Mouse (Mus musculus) brain, embryonic 18.5 days (tissue): ENCODE measurements around the gene Rev3l.
"Not testable (repeated sequence)": the region's sequence is repeated elsewhere in the genome, so short reads cannot be mapped to it uniquely, and the experiment has no call there.

Experiments
- DNase-seq: peaks from one replicate; pipeline ENCODE4 v3.0.0-alpha.2; 2012; ENCODE audit warnings: low read depth, low spot score

Rev3l gene

DNA sequence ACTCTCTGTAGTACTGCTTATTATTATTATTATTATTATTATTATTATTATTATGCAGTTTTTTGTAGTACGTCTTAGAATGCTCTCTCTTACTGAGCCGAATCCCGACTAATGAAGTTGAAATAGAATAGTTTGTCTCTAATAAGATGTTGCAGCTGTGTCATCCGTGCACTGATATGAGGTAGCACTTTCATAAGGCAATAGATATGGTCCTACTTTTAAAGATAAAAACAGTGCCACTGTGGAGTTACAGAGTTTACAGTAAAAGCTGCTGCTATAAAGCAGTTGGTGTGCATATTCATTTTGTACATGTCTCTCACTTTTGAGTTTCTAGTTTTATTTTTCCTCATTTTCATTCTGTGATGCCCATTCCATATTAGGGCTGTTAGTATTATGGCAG is 46.4 kb downstream of the Rev3l start:
- DNase-seq, result no peak

DNA sequence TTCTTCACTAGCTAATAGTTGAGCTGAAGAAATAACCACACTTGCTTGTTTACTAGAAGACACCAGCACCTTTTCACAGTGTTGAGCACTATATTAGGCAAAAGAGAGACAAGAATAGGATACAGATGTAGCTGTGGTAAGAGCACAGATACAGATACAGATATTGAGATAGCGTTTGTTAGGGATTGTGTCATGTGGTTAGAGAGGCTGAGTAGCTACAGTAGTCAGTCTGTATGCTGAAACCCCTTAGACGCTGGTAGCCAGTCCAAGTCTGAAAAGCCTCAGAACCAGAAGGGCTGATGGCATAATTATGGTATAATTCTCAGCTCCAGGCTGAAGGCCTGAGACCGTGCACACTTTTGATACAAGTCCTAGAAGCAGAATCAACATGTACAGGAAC is 53.3 kb downstream of the Rev3l start:
- no peak for DNase-seq

DNA sequence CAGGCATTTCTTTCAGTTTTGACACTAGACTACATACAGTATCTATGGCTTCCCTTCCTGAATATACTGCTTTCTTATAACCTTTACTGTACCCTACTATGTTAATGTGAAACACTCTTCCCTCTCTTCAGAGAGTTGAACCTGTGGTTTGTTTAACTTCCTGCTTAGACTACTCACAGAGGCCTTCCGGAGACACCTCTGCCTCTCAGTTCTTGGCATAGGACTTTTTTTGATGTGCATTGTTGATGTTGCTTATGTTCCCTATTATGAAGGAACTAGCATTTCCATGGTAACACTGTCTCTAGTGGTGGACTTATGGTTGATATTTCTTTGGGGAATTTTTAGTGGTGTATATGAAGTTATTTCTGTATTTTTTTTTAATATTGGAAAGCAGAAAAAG is 61.4 kb downstream of the Rev3l start:
- no peak for DNase-seq

DNA sequence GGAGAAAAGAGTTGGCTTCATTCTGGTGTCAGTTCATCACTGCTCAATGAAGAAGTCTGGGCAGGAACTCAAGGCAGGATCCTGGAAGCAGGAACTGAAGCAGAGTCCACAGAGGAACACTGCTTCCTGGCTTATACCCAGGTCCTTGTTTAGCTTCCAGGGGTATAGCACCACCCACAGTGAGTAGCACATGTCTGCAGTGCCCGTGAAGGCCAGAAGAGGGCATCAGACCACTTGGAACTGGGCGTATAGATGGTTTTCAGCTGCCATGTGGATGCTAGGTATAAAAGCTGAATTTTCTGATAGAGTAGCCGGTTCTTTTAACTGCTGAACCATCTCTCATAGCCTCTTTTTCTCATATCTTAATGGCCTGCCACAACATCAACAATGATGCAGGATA is 79.6 kb downstream of the Rev3l start:
- no peak for DNase-seq

DNA sequence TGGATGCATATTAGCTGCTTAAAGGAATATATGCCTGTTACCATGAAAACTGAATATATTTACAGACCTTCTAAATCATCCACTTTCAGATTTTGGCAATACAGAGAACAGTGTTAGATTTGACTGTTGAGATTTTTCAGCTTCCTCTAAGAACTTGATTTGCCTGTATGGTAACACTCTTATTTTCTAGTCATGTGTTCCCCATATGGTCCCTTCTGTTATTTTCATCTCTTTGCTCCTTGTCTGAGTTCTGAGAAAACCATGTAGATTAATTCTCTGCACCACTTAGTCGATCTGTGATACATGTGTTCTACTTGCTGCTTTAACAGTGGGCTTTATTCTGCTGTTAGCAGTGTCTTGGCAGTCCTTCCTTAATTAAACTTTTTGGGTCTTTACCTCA is 110.7 kb downstream of the Rev3l start:
- peak; percentile 10 for DNase-seq

DNA sequence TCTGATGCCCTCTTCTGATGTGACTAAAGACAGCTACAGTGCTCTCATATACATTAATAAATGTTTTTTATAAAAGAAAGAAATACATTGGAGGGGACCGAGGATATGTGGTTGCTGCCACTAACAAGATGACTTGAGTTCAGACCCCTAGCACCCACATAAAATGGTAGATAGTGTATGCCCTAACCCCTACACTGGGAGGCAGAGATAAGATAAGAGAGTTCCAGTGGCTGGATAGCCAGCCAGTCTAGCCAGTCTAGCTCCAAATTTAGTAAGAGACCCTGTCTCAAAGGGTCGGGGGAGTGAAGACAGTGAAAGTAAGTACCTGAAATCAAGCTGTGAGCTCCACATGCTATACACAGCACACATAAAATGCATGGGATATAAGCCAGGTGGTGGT is 133.6 kb downstream of the Rev3l start:
- DNase-seq, result no peak

DNA sequence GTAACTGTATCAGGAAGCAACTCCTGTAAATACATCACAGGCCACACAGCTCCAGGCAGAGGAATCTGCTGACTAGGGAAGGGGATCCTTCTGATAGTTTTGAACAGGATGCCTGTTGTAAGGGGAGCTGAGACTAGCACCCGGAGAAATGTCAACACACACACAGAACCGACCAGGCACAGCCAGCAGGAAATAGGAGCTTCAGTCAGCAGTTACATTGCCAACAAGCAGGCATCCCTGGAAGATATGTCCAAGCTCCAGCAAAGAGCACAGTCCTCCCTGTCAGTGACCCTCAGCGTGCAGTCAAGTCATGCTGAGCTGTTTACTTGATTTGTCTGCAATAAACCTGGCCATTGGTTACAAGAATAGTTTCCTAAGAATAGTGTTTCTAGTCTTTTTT is 156.7 kb downstream of the Rev3l start:
- DNase-seq, result no peak

DNA sequence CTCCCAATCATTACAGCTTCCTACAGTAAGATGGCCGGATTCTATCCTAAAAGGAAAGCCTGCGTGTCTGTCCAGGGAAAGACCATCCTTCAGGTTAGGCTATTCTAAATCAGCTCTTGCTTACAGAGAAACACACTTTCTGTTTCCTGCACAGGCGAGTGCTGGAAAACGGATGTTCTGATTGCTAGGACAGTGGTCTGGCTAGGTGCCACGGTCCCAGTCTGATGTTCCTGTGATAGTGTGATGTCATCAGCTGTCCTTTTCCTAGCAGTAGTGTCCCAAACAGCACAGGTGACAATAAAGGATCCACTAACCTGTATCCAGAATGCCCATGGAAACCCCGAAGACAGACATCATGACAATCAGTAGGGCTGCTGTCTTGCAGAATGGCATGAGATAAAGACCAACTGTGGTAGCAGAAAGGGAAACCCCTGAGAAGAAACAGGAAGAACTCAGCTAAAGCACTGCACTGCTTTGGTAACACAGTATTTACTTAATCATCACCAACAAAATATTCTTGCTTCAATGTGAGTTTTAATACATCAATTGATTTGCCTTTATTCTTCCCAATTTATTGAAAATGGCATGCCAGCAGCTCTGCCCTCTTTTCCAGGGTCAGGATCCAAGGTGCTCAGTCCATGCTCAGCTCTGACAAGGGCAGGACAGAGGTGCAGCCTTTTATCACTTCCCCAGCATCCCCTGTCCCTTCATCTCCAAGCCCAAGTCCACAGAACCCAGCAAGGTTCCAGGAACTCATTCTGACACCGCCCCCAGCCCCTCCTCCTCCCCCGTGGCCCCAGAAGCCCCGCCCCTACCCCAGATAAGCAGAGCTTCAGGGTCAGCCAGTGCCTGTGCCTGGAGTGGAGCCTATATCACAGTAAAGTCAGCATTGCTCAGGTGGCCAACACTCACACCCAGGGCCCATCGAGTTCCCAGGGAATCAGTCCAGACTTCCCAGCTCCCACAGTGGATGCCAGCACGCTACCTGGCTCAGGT is 162.1 kb downstream of the Rev3l start:
- DNase-seq, result no peak

DNA sequence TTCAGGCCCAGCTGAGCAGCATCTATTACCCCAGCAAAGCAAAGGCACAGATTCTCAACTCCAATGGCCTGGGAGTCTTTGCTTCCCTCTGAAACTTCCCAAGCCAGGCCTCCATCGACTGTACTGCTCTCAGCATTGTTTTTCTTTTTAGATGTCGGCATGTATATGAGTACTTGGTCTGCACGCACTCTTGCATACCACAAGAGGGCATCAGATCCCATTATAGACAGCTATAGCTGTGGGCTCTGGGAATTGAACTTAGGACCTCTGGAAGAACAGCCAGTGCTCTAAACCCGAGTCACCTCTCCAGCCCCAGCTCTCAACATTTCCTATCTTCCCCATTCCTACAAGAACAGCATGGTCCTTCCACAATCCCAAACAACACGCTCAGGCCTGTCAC is 164.6 kb downstream of the Rev3l start:
- DNase-seq, result no peak

DNA sequence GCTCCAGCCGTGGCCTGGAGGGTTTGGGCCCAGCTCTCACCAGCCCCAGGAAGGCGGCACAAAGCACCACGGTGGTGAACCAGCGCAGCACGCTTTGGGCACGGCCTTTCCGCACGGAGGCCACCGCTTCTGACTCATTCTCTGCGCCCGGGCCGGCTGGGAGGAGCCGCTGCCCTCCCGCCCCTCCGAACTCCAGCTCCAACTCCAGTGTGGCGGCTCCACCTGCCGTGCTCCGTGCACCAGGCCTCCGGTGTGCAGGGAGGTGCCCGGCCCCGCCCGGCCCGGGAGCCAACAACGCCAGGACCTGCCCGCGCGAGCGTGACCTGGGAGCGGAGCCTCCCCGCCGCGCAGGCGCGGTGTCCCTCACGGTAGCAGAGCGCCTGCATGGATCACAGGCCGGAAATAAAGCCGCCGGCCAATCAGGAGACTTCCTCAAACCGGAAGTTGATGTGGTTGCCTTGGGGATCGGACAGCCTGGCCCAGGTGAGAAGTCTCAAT is 167.0 kb downstream of the Rev3l start, which contains the start of gene Mfsd4b4:
Mfsd4b4 (minus strand) TSS at position 365 of the 498 bp plus-strand sequence.
- peak; percentile 80 for DNase-seq

DNA sequence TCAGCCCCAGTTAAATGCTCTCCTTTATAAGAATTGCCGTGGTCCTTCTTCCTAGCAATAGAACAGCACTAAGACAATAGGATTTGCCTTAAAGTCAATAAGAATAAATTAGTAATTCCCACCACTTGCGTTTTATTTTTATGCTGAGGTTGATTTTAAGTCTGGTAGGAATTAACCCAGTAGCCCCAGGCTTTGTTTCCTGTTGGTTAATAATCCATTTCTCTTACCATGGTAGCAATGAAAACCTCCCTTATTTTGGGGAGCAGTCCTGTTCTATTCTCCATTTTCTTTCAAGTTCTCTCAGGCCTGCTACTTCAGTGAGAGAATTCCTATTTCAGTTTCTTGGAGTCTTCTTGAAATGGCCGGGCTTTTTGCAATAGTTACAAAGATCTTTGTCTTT is 172.3 kb downstream of the Rev3l start:
- no peak for DNase-seq

DNA sequence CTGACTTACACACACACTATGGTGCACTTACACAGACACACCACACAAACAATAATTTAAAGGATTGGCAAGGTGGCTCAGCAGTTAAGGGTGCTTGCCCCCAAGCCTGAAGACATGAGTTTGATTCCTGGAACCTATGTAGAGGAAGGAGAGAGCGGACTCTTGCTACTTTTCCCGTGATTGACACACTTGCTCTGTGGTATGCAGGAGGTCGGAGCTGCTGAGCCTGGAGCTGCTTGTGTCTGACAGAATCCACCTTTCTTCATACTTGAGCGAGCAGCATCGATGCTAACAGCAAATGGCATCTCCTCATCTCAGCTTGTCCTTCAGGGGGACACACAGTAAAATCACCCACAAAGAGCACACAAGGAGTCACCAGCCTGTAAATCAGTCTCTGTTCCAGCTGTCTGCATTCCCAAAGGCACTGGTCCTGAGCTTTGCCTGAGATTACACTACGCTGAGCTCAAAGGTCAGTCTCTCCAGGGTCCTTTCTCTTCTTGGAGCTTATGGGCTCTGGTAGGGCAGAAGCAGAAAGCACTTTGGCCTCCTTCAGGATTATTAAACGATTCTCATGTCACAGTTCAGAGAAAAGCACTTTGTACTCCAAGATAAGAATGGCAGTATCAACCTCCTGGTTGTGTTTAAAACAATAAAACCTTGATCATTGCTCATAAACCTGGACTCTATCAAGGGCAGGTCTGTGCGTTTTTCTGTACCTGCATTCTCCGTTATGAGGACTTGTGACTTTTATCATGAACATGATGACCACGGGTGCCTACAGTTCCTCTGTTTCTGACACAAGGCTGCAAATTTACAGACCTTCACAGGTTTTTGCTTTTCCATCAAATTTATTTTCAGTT is 175.1 kb downstream of the Rev3l start:
- no peak for DNase-seq

DNA sequence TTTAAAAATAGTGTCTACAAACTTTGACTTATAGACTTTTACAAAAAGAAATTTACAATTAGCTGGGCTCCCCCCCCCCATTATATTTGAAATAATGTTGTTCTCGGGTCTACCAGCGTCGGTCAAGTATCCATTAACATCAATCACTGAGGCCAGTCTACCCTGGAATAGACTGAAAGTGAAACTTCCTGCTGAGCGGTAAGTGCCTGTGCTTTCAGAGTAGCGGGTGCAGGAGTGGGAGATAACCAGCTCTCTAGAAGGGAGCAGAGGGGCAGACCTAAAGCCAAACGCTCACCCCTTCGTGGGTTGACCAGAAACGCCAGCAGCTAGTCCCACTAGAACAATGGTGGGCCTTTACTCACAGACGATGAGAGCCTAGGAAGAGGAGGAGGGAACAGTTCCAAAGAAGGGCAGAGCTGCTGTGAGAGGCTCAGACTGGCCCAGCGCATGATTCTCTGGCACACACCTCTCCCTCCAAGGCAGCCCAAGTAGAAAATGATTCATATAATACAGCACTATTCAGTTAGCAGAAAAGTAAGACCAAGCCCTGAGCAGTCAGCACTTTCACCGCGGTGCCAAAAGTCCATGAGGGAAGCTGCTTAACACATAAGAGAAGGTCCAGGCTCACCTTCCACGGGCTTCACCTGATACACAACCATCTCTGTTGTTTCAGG is 177.0 kb downstream of the Rev3l start:
- DNase-seq, result no peak

DNA sequence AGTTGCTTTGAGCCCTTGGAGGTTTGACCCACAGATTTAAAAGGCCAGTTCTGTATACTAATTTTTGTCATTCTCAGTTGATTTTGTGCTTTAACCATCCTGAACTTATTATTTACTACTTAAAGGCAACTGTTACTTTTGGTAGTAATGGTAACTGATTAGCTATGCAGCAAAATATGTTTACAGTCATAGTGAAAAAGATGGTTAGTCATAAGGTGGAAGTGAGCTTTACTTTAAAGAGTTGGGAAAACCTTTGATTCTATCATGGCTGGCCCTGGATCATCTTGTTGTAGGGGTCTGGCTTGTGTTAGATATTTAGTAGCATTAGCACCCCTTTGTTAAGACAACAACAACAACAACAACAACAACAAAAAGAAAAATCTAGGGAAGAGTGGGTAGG is 180.7 kb downstream of the Rev3l start:
- DNase-seq, result no peak

DNA sequence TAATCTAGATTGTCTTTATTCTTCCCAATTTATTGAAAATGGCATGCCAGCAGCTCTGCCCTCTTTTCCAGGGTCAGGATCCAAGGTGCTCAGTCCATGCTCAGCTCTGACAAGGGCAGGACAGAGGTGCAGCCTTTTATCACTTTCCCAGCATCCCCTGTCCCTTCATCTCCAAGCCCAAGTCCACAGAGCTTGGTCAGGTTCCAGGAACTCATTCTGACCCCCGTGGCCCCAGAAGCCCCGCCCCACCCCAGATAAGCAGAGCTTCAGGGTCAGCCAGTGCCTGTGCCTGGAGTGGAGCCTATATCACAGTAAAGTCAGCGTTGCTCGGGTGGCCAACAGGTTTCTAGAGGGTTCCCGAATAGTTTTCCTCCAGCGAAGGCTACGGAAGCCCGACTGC is 192.6 kb downstream of the Rev3l start:
- DNase-seq, result not testable (repeated sequence)
